Mouse (Mus musculus): ENCODE results near the gene Gm128. TPM values are rescaled to one million over a fixed set of nuclear protein-coding genes. Genes with fewer than 3 reads are reported as not detected.

Gene Gm128
- not detected for total RNA-seq (2021)
- long read RNA-seq, experiment 1: 0 reads
- long read RNA-seq, experiment 2: 0 reads

GRCm38 (mm10) chr3:95241498-95241897 lies at the start of gene Gm128:
Gm128 (minus strand) TSS chr3:95241598.
- no peak for DNase-seq (ENCODE audit: low spot score in 2 of 2)
- intact Hi-C loops (cut with DNase I): no loop called here

GRCm38 (mm10) chr3:95291041-95291440 lies 49.6 kb upstream of the Gm128 start:
- no peak for DNase-seq (ENCODE audit: low spot score in 2 of 2)
- intact Hi-C loops (cut with DNase I): no loop called here

- intact Hi-C loops (cut with DNase I): no loop called here
- DNase-seq (ENCODE audit: low spot score in 2 of 2): no peak
Observed at GRCm38 (mm10) chr3:95290156-95290555, 48.8 kb upstream of the Gm128 start.

GRCm38 (mm10) chr3:95289419-95289818 lies 48.0 kb upstream of the Gm128 start:
- DNase-seq (ENCODE audit: low spot score in 2 of 2): no peak
- intact Hi-C loops (cut with DNase I): no loop called here

GRCm38 (mm10) chr3:95287541-95287940 lies 46.1 kb upstream of the Gm128 start:
- intact Hi-C loops (cut with DNase I): no loop called here
- DNase-seq (ENCODE audit: low spot score in 2 of 2): no peak

GRCm38 (mm10) chr3:95286510-95286909 lies 45.1 kb upstream of the Gm128 start:
- DNase-seq (ENCODE audit: low spot score in 2 of 2): no peak
- intact Hi-C loops (cut with DNase I): no loop called here

GRCm38 (mm10) chr3:95286011-95286410 lies 44.6 kb upstream of the Gm128 start:
- no peak for DNase-seq (ENCODE audit: low spot score in 2 of 2)
- intact Hi-C loops (cut with DNase I): no loop called here

GRCm38 (mm10) chr3:95285390-95285789 lies 44.0 kb upstream of the Gm128 start:
- DNase-seq (ENCODE audit: low spot score in 2 of 2): no peak
- intact Hi-C loops (cut with DNase I): no loop called here

- intact Hi-C loops (cut with DNase I): loop anchor here (5.0 kb wide), 2 partner anchors 33 to 57 kb away; partner anchors contain the start of gene Cdc42se1
- no peak for DNase-seq (ENCODE audit: low spot score in 2 of 2)
Observed at GRCm38 (mm10) chr3:95284501-95285281, 43.3 kb upstream of the Gm128 start.

- intact Hi-C loops (cut with DNase I): loop anchor here (5.0 kb wide), 2 partner anchors 33 to 57 kb away; partner anchors contain the start of gene Cdc42se1
Observed at GRCm38 (mm10) chr3:95284062-95284461, 42.7 kb upstream of the Gm128 start.

GRCm38 (mm10) chr3:95283589-95283941 lies 42.2 kb upstream of the Gm128 start:
- intact Hi-C loops (cut with DNase I): loop anchor here (5.0 kb wide), 2 partner anchors 34 to 56 kb away; partner anchors contain the start of gene Cdc42se1
- no peak for DNase-seq (ENCODE audit: low spot score in 2 of 2)

More at GRCm38 (mm10) chr3:95284062-95284461, 42.7 kb upstream of the Gm128 start:
- DNase-seq (ENCODE audit: low spot score in 2 of 2): no peak

GRCm38 (mm10) chr3:95282865-95283588 lies 41.6 kb upstream of the Gm128 start:
- peak; percentile 64 to 72 for DNase-seq (ENCODE audit: low spot score in 2 of 2)
- intact Hi-C loops (cut with DNase I): loop anchor here (5.0 kb wide), 2 partner anchors 34 to 56 kb away; partner anchors contain the start of gene Cdc42se1

GRCm38 (mm10) chr3:95282381-95282864 lies 41.0 kb upstream of the Gm128 start:
- intact Hi-C loops (cut with DNase I): loop anchor here (5.0 kb wide), 2 partner anchors 35 to 55 kb away; partner anchors contain the start of gene Cdc42se1
- no peak for DNase-seq (ENCODE audit: low spot score in 2 of 2)

- peak; percentile 98 to 99 for DNase-seq (ENCODE audit: low spot score in 2 of 2)
- intact Hi-C loops (cut with DNase I): loop anchor here (5.0 kb wide), 2 partner anchors 36 to 54 kb away; partner anchors contain the start of gene Cdc42se1
Observed at GRCm38 (mm10) chr3:95281216-95282126, 40.1 kb upstream of the Gm128 start, which contains the start of the genes Mindy1 and Prune1. Mindy1 (plus strand) TSS chr3:95281345. Prune1 (minus strand) TSS chr3:95282076.

GRCm38 (mm10) chr3:95280747-95281146 lies 39.3 kb upstream of the Gm128 start:
- intact Hi-C loops (cut with DNase I): loop anchor here (5.0 kb wide), 2 partner anchors 37 to 53 kb away; partner anchors contain the start of gene Cdc42se1
- DNase-seq (ENCODE audit: low spot score in 2 of 2): peak; percentile 26 to 59

- no peak for DNase-seq (ENCODE audit: low spot score in 2 of 2)
- intact Hi-C loops (cut with DNase I): no loop called here
Observed at GRCm38 (mm10) chr3:95277149-95277551, 35.8 kb upstream of the Gm128 start.

GRCm38 (mm10) chr3:95276428-95276934 lies 35.1 kb upstream of the Gm128 start:
- intact Hi-C loops (cut with DNase I): no loop called here
- no peak for DNase-seq (ENCODE audit: low spot score in 2 of 2)

GRCm38 (mm10) chr3:95275161-95275560 lies 33.8 kb upstream of the Gm128 start:
- intact Hi-C loops (cut with DNase I): no loop called here

GRCm38 (mm10) chr3:95274453-95274852 lies 33.1 kb upstream of the Gm128 start:
- DNase-seq (ENCODE audit: low spot score in 2 of 2): no peak
- intact Hi-C loops (cut with DNase I): no loop called here

More at GRCm38 (mm10) chr3:95275161-95275560, 33.8 kb upstream of the Gm128 start:
- no peak for DNase-seq (ENCODE audit: low spot score in 2 of 2)
